Mouse (Mus musculus) stomach, postnatal 0 days (tissue): Measurements from ENCODE around the gene Gm15293.
"Not testable (repeated sequence)": the region's sequence is repeated elsewhere in the genome, so short reads cannot be mapped to it uniquely, and the experiment has no call there.

ENCODE experiments used
- CTCF ChIP-seq: IDR thresholded peaks from 2 replicates; pipeline ENCODE4 v1.5.1; 2016; ENCODE audit warnings: antibody characterized with exemption, low read depth, mild to moderate bottlenecking, moderate library complexity
- EP300 ChIP-seq: optimal IDR thresholded peaks from 2 replicates; pipeline ENCODE3; 2016; ENCODE audit warnings: antibody characterized with exemption

DNA sequence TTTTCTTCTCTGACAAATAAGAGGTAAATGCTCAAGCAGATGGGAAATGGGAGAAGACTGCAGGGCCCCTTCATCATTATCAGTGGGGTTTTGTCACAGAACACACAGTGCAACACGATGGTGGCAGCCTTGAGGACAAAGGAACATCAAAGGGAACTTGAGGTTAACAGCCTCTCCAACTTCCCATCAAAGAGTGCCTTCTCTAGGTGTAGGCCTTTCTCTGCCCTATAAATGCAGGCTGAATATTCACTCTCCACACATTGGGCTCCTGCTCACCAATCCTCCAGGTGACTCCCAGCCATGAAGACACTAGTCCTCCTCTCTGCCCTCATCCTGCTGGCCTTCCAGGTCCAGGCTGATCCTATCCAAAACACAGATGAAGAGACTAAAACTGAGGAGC, 10.0 kb upstream of the Gm15293 start, which contains the start of gene Defa31:
- not testable (repeated sequence) for TF ChIP-seq CTCF, EP300
